Mouse (Mus musculus) spleen, adult 2 months (tissue): ENCODE measurements at regions not wholly inside any gene's neighbourhood (a gene's known extent, or its start where the extent isn't known, plus 50 kb on each side); places are given as distances from the start of the nearest gene placed in this dataset.

Experiments used
- CTCF ChIP-seq: fragments of 200-500 bp; IDR thresholded peaks from 2 replicates; pipeline ENCODE4 v1.5.1; 2011; ENCODE audit warnings: mild to moderate bottlenecking, inconsistent platforms; ENCODE audit not compliant: insufficient read depth, insufficient read length, insufficient replicate concordance; ENCODE audit errors: extremely low read depth
- POLR2A ChIP-seq: fragments of 200-500 bp; IDR thresholded peaks from 2 replicates; pipeline ENCODE4 v1.6.1; 2011; ENCODE audit warnings: low read depth, low read length, inconsistent platforms

DNA sequence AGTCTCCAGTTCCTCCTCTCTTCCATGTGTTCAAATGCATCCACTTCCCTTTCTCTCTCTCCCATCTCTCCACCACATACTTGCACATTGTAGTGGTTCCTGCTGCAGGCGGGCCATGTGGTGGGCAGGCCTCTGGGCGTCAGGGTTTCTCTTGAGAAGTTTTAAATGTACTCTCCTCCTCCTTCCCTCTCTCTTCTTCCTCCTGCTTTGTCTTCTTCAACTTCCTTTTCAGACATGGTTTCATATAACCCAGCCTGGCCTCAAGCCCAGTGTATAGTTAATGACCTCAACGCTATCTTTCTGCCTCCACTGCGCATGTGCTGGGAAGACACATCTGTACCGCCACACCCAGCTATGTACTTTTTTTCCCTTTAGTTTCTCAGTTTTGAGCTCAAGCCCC lies 110.3 kb upstream of the Abca1 start:
- TF ChIP-seq POLR2A, result no peak
- no peak for TF ChIP-seq CTCF
